Mouse (Mus musculus) regulatory T cell (primary cell): ENCODE data around the gene Setd2.

Experiments
- in situ Hi-C: fragments of 300-600 bp; cut with MboI, MseI; formaldehyde crosslinking; loops from one replicate; pipeline ENCODE4 v1.15.1; 2025; ENCODE audit warnings: high pct_unique_total_duplicates

The Setd2 gene

DNA sequence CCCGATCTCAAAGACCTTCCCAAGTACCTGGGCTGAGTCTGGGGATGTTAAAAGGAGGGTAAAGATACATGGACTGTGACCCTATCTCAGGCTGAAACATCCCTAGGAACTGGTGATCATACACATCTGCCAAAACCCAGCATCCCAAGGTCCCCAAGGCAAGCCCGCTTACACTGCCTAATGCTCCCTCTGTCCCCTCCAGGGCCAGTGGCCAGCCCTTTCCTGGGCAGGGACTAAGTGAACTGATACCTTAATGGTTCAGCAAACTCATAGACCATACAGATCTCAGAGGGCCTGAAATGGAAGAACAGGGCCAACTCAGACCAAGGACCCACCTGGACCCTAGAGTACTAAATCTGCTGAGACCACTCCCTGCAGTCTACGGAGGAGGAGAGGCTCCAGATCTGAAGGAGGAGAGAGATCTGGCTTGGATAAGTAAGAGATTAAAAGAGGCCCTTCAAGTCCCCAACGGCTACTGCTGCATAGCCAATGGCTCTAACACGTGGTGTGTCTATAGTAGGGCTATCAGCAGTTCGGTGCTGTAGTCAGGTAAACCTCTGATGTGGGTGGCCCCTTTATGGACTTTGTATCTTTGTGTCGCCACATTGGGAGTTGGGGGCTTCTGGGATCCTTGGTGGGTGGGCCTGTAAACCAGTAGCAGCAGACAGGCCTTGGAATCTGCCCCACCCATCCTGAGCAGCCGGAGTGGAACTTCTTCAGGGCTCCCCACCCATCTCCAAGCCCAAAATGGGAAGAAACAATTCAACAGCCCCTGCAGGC lies 91.2 kb downstream of the Setd2 start:
- in situ Hi-C loops: no loop called here

DNA sequence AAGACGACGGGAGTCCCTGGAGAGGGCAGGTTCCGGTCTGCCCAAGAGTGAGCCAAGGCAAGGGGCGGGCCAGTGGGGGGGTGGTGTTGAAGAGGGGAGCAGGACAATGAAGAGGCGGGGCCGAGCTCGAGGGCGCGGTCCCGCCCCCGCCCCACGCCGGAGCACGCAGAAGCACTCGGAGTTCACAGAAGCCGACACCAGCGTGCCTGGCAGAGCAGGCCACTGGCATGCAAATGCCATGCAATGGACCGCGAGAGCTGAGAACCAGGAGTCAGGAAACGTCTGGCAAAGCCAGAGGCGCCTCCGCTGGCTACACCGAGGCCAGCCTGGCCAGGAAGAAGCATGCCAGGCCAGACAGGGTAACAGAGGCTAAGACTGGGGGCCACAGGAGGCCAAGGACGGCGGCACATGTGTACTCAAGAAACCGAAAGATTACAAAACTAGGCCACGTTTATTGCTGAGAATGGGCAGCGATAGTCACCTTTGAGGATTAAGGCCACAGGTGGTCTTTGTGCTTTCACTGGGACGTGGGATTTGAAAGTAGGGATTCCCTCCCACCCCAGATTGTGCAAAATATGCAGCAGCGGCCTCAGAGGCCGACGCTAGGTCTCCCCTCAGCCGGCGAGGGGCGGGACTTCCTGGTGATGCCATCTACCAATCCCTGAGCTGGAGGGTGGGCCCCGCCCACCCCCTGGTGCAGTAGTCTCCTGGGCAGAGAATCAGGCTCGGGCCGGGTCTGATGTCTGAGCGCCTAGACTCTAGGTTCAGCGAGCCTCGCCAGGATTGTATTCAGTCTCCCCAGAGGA lies 92.2 kb downstream of the Setd2 start, which contains the start of gene Nradd:
TSS of gene Nradd (minus strand) at position 92 of the 806 bp plus-strand sequence.
- in situ Hi-C loops: no loop called here

DNA sequence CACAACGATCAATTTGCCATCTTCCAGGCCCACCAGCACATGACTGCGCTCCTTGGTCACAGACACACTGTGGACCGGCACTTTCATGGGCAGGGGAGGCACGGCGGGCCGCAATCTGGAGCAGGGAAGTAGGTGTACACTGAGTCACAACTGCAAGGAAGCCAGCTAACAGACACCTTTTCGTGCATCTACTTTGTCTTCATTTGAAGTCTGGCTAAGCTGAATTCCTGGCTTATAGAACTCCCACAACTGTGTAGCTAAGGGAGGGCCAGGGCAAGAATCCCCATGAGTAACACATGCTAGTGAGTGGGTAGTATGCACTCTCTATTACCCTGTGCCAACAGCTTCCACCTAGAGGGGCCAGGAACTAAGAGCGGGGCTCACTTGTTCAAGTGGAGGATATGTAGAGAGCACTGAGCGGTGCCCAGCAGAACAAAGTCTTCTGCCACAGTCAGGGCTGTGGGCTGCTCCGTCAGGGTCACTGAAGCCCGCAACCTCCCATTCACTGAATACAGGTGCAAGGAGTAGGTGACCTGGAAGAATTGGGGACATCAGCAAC lies 93.0 kb downstream of the Setd2 start:
- in situ Hi-C loops: no loop called here

DNA sequence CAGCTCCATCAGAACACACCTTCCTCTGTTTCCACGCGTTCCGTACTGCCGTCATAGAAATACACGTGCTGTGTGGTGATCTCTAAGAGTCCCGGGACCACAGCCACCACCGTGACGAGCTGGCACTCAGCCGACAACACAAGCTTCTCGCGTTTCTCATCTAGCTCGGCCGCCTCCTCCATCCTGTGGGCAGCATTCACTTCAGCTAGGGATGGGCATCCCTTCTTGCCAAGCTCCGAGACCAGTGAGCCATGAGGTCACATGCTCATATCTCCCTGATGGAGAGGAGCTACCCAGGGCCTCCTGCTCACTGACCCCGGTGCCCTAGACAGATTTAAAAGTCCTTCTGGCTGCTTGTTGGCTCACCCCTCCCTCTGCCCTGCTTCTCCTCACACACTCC lies 97.8 kb downstream of the Setd2 start:
- in situ Hi-C loops: no loop called here

DNA sequence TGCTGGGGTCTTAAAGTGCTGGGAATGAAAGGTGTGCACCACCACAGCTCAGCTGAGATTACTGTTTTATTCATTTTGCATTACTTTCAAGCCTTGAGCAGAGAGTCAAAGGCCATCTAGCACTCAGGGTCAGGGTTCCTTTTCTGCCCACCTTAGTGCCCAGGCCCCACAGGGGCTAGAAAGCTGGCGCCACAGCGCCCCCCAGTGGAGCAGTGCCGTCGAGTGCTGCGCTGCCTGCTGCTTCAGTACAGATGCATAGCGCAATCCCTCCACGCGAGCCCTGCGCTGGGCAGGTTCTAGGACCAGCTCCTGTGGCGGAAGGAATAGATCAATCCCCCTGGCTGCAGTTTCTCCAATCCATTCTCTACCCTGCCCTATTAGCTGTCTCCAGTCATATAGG lies 98.8 kb downstream of the Setd2 start:
- in situ Hi-C loops: no loop called here

DNA sequence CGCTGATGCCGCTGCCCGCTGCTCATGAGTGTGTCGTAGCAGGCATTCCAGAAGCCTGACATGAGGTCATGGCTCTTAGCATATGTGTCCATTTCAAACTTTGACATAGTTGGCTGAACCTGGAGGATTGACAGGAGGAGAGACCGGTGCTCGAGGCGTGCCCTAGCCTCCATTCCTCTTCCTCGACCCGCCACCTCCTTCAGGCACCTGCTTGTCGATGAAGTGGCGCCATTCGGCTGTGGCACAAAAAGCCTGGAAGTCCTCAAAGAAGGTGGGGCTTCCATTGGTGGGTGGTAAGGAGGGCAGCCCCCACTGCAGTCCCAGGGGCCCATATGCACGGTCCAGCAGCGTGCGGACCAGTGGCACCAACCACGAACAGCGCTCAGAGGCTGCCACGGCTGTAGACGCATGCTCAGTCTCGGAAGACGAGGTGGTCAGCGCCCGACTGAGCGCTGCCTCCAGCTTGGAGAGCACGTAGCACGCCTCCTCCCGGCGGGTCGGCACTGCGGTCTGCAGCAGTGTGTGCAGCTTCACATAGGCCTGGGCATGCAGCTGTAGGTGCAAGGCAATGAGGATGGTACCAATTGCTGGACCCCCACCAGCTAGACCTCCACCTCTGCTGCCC lies 99.4 kb downstream of the Setd2 start:
- in situ Hi-C loops: no loop called here

DNA sequence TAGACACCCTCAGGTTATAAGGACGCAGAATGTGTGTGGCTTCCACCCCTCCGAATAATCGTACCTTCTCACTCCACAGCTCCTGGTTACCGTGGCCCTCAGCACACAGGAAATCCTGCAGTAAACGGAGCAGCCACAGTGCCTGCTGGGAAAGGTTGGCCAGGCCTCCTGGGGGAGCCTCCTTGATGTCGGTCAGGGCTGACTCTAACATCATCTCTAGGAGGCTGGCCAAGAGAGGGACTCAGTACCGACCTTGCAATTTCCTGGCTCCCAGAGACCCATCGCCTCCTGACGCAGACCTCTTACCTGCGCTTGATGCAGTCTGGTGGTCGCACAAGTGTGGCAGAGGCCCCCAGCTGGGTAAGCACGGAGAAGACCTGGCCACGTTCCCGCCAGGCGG lies 100.3 kb downstream of the Setd2 start:
- in situ Hi-C loops: no loop called here

DNA sequence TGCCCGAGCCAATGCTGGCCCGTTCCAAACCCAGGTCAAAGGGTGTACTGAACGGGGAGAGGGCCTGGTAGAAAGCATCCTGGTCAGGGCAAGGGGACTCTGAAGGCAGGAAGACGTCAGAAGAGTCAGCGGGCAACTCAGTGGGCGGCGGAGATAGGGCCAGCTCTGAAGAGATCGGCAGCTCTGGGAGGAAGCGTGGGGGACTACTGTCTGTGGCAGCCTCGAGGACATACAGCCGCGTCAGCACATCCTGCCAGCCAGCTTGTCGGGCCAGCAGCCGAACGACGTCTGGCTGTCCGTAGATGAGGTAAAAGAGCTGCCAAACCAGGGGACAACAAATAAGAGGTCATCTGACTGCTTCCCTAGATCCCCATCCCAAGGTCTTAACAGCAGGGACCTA lies 101.5 kb downstream of the Setd2 start:
- in situ Hi-C loops: no loop called here

DNA sequence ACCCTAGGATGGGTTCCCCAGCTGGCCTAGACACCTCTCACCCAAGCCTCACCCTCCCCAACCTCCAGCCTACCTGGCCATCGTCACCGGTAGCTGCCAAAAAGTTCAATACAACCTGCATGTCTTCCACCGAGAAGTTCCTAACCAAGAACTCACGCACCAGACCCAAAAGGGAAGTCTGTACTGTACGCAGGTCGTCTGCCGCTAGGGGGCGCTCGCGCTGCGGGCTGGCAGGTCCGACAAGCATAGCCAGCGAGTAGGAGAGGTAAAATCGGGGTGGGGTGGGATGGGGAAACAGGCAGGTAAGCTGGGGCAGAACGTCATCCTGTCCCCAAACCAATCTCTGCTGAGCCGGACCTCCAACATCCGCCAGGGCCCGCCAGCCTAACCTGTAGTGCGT lies 102.8 kb downstream of the Setd2 start:
- in situ Hi-C loops: no loop called here

DNA sequence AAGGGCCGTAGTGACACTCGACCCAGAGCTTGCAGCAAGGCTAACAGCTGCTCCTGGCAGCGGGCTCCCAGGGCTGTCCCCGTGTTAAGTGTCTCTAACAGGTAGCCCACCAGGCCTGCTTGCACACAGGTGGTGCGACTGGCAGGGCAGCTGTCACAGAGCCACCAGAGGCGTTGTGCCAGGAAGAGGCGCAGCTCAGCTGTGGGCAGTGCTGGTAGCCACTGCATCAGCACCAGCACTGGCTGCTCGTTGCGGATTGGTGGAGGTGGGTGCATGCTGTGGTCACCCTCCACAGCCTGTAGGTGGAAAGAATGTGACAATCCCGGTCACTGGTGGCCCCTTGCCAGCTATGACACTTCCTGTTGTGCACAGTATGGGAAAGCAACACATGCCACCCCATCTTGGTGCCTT lies 106.2 kb downstream of the Setd2 start:
- in situ Hi-C loops: no loop called here

DNA sequence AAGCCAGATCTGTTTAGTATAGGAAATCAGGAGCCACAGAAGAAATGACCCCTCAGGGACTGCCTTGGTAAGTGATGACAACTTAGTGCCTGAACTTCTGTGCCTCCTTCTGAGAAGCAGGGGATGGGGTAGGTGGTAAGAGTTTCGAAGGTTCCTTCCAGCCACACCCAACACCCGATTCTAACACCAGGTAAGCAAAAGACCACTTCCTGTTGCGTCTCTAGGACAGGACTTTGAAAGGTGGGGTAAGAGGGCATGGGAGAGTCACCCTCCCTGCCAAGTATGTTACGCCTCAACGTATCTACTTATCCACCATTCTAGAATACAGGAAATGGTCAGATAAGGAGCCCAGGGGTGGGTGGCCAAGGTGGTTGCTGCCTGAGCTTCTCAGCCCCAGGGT lies 108.6 kb downstream of the Setd2 start:
- in situ Hi-C loops: loop anchor here (5.0 to 10.0 kb wide), 2 partner anchors 76 to 1986 kb away; no protein-coding TSS in a partner anchor

DNA sequence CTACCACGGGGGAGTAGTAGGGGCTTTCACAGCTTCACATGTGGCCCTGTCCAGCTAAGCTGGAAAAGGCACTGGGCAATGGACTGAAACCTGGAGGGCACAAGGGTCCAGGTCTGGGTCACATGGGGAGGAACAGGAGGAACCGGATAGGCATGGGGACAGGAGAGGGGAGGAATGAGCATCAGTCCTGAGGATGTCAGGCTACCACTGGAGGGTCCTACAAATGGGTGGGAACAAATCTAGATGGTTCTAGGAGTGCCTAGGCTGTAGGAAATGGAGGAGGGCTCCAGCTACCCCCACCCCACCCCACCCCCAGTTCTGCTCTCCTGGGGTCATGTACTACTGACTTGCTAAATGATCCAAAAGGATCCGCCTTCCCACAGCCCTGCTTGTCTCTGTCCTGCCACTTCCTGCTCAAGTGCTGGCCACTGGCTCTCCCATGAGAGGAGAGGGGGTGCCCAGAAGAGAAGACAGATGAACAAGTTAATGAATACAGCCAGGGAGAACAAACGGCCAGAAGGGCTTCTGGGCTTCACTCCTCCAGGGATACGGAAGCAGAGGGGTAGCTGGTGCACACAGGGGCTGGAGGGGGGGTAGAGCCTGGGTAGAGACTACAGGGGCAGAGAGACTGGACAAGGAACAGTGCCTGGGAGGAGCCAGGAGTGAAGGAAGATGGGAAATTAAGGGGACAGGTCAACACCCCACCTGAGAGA lies 110.6 kb downstream of the Setd2 start:
- in situ Hi-C loops: loop anchor here (5.0 to 10.0 kb wide), 2 partner anchors 74 to 1988 kb away; no protein-coding TSS in a partner anchor

DNA sequence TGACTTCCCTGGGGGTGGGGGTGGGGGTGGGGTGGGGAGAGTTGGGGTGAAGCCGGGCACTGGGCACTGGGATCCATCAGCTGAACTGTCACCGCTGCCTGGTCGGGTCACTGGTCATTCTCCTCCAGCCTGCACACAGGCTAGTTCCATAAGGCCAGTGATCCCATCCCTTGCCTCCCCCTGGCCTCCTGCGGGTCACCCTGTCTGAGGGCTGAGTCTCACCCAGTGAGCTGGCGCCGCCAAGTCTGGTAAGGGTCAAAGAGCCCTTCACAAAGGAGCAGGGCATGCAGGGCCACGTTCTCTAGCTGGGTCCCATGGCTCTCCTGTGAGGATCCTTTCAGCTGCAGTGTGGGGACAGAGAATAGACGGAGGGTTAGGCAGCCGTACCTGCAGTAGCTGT lies 111.4 kb downstream of the Setd2 start:
- in situ Hi-C loops: loop anchor here (5.0 to 10.0 kb wide), 2 partner anchors 74 to 1989 kb away; no protein-coding TSS in a partner anchor

DNA sequence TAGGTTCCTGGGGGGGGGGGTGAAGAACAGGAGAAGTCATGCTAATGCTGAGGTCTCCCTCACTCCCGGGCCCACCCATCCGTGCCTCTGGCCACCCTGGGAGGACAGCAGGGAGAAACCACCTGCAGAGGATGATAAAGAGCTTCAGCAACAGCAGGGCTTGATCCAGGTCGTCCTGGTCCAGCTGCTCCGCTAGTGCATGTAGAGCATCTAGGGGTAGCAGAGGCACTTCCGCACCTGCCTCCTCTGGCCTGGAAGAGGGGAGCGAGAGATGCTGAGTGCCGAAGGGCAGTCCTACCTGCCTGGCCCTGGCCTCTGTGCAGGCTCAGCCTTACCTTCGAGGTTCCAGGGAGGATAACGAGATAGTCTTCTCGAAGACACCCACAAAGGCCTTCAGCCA lies 111.9 kb downstream of the Setd2 start:
- in situ Hi-C loops: loop anchor here (5.0 to 10.0 kb wide), 2 partner anchors 73 to 1989 kb away; no protein-coding TSS in a partner anchor

DNA sequence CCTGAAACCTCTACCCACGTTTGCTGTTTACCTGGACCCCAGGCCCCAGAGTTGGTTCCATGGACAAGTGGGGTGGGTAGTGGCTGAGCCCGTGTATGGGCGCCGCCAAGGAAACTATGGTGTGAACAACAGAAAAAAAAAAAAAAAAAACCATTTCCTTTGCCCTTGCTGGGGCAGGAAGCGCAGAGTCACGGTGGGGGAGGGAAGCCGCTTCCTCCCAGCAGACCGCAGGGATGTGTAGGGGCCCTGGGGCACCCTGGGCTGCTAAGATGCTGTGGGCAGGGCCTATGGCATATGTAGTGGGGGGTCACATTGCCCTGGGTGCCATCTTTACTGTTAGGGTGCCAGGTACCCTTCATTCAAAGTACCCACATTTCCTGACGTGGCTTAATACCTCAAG lies 112.8 kb downstream of the Setd2 start:
- in situ Hi-C loops: loop anchor here (10.0 kb wide), 1 partner anchor 1990 kb away; no protein-coding TSS in a partner anchor

DNA sequence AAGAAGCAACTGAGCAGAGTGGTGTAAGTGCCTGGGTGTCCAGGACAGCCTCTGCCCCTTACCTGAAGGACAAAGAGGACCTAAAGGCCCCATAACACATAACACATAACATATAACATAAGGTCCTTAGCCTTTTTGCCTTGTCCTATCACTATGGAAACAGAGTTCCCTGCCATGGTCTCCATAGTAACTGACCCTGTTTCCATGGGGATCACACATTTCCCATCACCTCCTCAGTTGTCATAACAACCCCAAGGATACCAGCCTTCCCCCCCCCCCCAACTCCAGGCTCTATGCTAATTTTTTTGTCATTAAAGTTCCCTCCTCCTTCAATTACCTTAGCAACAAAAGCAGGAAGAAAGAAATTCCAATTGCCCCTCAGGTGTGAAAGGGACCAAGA lies 117.4 kb downstream of the Setd2 start:
- in situ Hi-C loops: loop anchor here (10.0 kb wide), 1 partner anchor 1995 kb away; no protein-coding TSS in a partner anchor

DNA sequence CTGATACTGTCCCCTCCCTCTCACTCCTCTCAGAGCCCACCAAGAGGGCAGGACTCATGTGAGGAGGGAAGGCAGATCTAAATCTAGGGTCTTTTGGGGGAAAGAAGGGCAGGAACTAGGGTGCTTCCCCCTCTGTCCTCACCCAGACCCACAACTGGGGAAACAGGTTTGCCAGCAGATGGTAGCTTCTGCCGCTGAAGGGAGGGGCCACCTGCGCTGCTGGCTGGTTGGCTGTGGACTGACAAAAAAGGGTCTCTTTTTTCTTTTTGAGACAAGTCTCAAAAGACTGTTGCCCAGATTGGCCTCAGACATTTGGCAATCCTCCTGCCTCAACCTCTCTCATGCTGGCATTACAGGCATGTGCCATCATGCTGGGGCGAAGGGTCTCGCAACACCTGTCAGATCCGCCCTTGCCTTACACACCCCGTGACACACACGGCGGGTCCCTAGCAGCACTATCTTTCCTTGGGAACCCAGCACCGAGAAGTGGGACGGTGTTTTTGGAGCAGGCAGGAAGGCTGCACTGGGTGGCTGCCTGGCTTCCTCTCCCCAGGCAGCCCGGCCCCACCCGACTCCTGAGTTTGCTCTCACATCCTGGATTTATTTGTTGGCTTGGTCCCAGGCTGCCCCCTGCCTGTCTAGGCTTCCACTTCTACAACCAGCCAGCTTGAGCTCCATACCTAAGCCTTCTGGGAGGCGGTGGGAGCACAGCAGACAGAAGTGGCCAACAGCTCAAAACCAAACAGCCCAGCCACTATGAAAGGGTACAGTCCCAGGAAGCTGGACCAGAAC lies 119.7 kb downstream of the Setd2 start:
- in situ Hi-C loops: no loop called here

DNA sequence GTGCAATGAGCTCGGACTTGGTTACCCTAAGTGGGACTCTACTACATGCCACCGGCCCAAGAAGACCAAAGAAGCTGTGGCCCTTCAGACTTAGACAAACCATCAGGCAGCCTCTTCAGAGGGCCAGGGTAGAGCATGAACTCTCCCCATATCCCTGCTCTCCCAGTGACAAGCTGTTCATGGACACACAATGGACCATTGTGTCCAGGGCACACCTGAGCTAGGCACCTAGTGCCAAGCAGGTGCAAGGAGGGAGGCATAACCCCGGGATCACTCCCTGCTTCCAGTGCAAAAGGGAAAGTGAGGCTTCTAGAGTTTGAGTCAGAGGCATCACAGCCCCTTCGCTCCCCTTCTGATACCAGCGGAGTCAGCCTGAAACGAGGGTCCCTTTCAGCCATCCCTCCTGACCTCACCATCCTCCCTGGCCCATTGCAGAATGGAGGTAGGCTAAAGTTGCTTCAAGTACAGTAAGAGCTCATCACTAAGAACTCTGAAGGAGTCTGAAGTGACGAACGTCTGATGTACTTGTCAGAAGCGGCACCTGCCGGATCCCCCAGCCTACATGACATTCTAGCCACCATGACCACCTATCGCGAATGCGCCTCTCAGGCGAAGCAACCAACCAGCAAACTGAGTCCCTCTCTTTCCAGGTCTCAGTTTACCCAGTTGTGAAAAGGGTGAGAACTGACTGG lies 120.7 kb downstream of the Setd2 start:
- in situ Hi-C loops: no loop called here

DNA sequence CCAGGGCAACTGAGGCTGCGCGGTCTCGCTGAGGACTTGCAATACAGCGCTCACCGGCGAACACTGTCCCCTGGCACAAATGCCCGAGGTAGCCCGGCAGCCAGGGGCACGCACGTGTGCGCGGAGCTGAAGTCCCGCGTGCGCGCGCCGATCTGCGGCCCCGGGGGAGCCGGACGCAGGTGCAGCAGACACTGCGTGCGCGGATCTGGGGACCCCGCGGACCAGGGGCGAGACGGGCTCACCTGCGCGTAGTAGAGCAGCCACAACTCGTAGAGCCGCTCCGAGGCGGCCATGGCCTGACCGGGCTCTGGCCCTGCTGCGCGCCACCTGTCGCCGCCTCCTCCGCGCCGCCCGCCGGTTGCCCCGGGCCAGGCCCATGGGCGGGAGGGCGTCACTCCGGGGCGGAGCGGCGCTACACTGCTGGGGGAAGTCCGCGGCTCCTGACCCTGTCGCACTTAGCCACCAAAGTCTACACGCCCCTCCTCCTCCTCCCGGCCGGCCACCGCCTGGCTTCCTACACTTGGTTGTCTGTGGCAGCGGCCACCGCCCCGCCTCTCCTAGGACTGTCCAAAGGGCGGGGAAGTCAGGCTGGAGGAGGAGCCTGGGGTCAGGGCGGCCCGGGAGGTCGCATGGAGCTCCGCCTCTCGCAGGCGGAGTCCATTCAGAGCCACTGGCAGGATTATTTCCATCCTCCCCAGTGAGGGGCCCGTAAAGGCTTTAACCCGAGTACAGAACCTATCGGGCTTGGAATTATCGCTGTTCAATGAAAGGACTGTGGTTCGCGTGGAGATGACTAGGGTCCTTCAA lies 121.5 kb downstream of the Setd2 start, which contains the start of gene Nbeal2:
TSS of gene Nbeal2 (minus strand) at position 507 of the 807 bp plus-strand sequence.
- in situ Hi-C loops: no loop called here
